Mouse (Mus musculus) small intestine, adult 2 months (tissue): ENCODE data around the gene Il1r1.

Experiments used
- CTCF ChIP-seq: fragments of 200-500 bp; IDR thresholded peaks from 2 replicates; pipeline ENCODE4 v1.5.1; 2012; ENCODE audit warnings: low read depth, mild to moderate bottlenecking, control low read depth, inconsistent platforms, low read length, moderate library complexity, mixed read lengths; ENCODE audit not compliant: insufficient replicate concordance, insufficient read length; ENCODE audit errors: extremely low read depth
- POLR2A ChIP-seq: fragments of 200-500 bp; IDR thresholded peaks from 2 replicates; pipeline ENCODE4 v1.6.1; 2012; ENCODE audit warnings: low read depth, mild to moderate bottlenecking, control low read depth, inconsistent platforms, low read length, moderate library complexity

DNA sequence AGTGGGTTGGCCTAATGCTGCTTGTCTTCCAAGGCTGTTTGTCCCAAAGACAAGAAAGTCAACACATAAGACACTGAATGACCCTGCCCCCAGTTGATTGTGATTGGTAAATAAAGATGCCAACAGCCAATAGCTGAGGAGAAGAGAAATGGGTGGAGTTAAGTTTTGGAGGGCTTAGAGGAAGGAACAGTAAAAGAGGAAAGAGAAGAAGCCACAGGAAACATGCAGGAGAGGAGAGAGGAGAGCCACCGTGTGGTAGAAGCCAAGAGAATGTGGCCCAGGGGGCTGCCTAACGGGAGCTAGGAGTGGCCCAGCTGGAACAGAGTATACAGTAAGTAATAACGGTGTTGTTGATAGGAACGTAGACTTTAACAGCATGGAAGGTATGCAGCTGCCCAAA lies 25.5 kb downstream of the Il1r1 start:
- TF ChIP-seq CTCF (no peak), POLR2A (no peak)
